Mouse (Mus musculus) lung, postnatal 36 days (tissue): ENCODE measurements at regions not wholly inside any gene's neighbourhood (a gene's known extent, or its start where the extent isn't known, plus 50 kb on each side); places are given as distances from the start of the nearest gene placed in this dataset.

Source experiments
- DNase-seq: peaks from one replicate; pipeline ENCODE4 v3.0.0; 2022; ENCODE audit warnings: mixed read lengths

DNA sequence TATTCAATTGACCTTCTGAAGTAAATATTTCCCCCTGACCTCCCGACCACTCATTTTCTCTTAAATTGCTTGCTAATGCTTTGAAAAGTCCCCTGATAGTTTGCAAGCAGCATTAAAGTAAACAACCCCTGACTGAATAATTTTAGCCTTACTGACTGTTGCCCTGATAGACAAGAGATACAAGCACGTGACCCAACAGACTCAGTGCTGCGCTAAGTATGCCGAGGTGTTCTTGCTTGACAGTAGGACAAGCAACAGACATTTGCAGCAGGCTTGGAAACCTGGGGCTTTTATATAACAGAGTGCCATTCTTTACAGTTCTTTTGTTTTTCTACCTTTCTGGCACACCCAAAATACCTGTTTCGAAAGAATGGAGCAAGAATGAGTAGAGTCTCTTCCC, 2779.9 kb upstream of the Gm7489 start:
- DNase-seq = no peak

DNA sequence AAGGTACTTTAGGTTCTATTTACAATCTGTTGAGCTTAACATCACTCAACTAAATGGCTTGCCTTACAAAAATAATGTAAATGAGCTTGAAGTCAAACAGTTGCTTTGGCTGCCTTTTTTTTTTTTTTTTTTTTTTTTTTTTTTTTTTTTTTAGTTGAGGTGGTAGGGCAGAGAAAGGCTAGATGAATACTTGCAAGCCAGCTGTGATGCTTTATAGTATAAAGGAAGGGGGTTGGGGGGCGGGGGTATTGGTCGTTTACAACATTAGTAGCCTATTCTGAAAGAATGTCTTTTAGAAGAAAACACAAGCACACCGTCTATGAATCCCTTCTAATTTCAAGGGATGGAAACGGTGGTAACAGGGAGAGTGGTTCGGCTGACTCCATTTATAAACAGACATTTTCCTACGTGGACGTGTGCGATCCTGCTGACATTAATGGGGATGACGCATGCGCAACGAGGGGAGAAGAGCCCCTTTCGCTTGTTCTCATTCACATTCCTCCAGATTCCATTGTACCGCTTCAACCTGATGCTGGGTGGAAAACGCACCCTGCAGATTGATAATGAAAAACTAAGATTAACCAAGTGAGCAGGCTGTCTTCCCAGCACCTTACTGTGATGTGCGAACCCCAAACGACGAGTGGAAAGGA, 2779.2 kb upstream of the Gm7489 start:
- no peak for DNase-seq

DNA sequence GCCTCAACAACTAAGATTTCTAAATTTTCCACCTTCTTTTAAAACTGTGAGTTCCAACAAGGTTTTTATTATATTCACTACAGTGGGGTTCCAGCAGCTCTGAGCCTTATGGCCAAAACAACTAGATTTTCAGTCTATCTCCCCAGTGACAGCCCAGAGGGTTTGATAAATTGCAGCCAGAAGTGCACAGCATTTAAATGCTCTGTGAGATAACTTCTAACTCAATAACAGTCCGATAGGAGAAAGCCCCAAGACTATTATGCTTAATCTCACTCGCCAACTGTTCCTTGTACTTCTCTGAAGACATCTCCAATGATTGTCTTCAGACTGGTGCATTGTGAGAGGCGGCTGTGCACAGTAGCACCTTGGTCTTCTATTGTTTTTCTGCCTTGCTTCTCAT, 2774.5 kb upstream of the Gm7489 start:
- no peak for DNase-seq

DNA sequence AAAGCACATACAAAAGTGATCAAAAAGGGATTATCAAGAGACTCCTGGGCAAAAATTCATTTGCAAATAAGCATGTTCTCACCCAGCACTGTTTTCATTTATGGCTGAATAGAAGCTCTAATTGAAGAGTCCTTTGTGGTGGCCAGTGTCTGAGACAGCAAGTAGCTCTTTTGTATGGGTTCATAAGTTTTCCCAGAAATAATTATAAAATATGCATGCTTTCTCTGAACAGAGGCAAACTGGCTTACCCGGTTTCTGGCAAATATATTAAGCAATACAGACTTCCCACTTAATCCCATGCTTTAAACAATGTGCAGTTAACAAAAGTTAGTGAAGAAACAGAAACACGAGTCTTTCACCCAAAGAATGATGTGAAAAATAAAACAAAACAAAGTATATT, 2758.8 kb upstream of the Gm7489 start:
- DNase-seq = no peak

DNA sequence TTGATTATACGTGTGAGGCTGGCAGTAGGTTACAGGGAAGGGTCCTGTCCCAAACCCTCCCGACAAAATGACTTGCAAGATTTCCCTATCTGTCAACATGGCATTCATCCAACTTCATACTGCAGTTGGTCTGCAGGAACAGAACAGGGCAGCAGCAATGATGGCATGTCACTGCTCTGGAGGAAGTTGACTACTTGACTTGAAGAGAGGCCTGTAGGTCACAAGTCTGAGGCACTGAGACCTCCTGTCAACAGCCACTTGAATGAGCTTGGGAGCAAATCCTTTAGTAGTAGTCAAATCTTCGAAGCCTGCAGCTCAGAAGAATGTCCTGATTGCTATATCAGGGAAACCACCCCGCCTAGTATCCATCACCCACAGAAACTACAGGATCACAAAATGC, 2753.7 kb upstream of the Gm7489 start:
- DNase-seq = no peak

DNA sequence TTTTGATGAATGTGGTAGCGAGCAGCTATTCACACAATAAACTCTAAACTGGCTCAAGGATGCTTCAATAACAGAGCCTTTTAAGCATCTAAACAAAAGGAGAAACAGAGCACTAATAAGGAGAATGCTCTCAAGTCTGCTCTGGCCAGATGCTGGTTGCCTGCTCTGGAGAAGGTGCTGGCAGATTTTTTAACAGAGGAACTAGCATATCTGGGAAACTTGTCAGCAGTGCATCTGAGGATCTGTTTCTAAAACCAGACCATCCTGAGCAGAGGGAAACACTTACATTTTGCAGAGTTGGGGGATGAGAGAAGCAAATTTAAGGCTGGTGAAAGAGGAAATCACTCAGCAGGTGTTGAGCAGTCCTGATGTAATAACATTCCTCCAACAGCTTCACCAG, 2748.6 kb upstream of the Gm7489 start:
- no peak for DNase-seq

DNA sequence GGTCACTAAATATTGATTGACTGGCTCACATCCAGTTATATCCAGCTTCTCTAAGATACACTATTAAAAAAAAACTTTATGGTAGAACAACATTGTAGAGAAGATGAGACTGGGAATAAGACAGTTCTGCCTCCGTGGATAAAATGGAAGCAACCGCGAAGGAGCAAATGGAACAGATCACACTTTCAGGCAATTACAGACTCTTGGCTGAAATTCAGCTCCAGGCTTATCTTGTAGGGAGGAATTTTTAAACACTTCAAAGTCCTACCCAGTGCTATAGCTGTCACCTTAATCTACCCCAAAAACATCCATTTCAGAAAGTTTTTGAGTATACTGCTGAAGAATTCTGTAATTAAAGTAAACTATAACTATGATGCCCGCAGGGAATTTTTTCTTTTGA, 2745.2 kb upstream of the Gm7489 start:
- peak; percentile 5 for DNase-seq

DNA sequence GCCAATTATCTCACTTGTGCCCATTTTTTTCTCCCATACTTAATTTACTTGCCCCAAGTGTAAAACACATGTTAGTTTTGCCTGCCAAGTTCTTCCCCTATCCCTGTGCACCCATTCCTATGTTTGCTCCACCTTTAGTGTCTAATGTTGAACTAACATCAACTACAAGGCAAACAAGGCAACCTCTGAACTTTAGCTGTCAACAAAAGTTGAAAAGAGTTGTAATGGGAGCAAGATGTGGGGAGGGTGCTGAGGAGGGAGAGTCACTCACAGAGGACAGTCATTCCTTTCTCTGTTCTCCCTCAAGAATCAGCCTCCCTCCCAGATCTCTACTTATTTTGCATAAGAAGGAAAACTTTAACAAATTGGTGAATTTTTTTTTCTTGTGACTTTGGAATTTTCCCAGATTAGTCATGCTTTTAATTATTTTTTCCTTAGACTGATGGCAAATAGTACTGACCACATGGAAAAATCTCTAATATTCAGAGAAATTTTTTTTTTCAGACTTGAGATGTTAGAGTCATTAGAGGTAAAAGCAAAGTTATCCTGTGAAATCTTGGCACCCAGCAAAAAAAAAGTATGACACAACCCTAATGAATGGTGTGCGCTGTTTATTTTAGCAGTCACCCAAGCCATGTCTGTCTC, 2710.6 kb upstream of the Gm7489 start:
- DNase-seq = no peak

DNA sequence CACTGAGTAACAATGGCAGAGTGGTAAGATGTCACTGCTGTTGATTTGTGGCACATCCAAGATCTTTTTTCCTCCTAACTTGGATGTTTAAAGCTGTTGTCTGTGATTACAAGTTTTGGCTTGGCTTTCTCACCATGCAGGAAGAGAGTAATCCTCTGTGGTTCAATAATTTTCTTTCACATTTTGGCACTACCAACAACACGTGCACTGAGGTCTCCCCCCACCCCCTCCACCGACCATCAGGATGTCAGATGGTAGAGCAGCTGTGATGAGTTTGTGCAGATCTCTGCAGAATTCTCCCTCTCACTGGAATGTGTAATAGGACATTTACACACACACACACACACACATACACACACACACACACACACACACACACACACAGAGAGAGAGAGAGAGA, 2708.2 kb upstream of the Gm7489 start:
- DNase-seq = no peak

DNA sequence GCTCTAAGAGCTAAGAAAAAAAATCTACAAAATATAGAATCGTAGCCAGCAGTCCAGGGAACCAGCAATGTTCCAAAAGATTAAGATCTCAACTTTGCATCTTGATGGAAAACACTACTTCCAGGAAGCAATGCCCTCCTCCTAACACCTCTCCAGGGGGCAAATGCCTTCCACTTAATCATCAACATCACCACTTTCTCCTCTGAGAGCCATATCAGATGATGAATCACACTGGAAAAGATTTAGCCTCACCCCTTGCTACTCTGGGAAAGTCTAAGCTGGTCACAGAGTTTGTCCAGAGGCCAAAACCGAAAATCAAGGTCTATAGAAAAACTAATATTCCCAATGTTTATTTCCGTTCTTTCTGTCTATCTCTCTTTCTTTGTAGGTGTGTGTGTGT, 2695.6 kb upstream of the Gm7489 start:
- no peak for DNase-seq

DNA sequence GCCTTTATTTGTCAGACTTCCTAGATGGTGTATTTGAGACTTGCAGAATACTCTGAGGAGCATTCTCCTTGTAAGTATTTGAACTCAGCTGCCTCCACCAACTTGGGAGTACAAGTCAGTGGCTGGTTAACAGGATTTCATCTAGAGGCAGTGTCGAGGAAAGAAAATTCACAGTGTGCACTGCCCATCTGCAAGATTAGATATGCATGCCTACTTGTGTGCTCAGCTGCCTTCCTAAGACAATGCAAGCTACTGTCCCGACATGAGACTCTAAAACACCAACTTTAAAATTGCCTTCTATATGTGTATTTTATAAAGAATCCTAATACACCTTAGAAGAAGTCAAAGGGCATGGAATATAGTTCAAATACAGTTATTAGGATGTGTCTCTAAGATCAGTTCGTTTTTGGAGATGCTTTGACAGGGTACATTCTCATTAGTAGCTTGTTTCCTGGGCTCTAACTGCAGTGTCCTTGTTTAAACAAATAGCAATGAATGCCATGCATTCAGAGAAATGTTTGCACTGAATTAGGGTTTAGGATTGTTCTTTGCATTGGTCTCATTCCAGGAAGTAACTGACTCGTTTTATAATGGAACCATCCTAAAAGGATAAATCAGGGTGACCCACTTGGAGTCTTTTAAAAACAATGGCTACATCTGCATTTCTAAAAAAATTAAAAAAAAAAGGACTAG, 2687.1 kb upstream of the Gm7489 start:
- DNase-seq = no peak

DNA sequence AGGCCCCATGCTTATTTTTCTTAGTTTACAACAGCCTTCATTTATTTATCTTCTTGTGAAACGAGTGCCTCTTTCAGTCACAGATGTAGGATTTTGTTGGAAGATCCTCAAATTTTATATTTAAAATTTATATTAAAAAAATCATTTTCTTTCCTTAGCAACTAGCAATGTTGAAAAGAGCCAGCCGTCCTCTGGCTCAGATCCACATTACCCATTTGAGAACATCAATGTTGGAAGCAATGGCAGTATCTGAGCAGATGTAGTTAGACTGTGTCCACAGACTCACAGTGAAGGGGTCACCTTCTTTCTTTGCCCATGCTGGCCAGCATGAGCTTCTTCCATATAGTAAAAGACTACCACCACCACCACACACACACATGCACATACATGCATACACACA, 2681.4 kb upstream of the Gm7489 start:
- DNase-seq = no peak

DNA sequence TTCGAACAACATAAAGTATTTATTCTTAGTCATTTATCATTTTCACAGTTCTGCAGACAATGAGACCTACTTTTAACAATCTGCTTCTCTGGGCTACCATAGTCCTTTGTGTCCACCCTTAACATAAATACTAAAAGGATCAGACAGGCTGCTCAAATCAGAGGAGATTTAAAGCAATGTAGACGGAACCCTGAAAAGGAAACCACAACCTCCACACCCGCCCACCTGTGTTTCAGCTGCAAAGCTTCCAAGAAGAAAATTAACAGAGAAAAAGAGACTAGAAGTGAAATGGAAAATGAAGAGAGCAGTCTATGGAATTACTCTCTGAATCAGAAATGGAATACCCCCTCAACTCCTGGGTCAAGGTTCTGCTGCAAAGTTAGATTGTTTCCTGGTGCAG, 2678.7 kb upstream of the Gm7489 start:
- no peak for DNase-seq

DNA sequence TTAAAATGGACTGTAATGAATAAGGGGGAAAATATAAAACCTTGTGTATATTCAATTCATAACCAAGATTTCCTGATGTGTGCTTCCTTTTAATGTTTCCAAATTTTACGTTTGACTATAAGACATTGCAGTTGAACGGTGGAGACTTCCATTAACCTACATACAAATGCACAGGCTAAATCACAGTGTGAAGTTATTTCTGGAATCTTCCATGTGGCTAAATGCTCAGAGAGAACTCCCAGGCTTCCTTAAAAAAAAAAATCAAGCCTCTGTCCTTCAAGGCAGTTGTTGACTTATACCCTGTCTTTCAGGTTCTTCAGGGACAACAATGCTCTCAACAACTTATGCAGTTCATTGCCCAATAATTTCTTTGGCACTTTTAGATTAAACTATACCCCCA, 2677.9 kb upstream of the Gm7489 start:
- no peak for DNase-seq

DNA sequence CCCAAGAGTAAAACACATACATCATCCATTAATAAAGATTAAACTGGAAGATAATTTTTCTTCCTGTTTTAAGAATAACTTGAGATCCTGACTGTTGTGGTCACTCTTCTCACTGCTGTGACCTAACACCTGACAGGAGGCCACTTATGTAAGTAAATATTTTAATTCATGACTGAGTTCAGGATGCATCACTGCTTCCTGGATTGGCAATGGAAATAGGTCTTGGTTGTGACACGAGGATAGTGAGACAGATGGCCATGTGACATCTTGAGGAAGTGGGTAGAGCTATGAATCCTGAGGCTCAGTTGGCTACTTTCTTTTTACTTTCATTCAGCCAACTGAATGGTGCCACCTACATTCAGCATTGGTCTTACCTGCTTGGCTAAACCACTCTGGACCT, 2649.8 kb upstream of the Gm7489 start:
- no peak for DNase-seq

DNA sequence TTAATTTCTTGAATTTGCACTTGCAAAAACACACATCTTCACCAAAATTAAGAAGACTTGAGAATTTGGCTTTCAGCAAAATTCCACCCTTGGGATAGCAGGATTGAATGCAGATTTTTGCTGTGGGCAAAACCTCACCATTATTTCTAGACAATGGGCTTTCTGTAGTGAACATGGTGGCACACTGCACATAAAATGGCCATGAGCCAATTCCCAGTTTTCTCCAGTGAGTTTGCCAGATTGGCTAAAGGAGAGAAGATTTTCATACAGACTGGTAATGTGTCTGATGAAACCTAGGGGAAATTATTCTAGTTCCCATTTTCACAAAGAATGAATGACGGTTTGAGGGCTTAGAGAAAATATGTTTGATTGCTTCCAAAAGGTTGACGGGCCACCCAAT, 2640.1 kb upstream of the Gm7489 start:
- DNase-seq = no peak

DNA sequence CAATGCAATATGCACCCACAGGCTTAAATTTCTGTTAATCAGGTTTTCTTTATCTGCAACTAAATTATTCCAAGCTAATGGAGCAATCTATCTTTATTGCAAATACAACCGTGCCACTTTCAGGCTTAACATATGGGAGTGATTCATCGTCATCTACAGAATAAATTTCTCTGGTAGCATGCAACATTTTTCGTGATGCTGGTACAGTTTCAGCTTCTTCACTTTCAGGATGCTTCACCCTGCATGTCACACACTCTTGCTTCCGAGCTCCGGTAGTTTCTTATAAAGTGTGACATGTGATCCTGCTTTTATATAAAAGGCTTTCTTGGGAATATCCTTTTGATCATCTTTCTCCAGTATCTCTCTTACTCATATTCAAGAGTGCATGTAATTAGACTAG, 2637.4 kb upstream of the Gm7489 start:
- no peak for DNase-seq

DNA sequence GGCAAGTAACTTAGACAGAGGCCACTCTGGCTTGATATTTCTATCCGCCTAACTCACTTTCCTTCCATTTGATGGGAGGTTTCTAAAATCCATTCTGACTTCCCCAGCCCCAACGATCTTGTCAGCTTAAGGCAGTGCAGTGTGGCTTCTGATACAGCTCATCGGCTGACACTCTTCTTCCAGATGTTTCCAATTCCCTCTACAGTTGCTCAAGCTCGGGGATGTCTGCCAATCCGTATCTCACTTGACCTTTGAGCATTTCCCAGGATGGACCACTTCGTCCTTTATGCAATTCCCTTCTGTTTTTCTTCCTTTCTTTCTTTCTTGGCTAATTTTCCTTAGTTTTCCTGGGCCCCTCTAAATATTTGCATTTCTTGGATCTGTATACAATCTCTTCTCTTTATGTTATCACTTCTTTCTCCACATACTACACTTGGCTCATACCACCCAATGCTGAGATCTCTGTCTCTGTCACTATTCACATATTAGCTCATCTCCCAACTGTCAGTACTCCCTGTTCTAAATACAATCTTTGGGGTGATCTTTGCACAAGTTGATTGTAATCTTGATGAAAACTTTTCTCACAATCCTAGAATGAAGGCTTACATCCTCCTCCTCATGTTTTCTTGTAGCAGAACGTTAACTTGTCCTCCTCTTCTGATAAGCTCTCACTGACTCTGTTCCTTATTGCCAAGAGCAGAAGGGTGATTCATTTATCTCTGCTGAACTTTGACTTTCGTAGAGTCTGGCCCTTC, 2636.5 kb upstream of the Gm7489 start:
- peak; percentile 57 for DNase-seq

DNA sequence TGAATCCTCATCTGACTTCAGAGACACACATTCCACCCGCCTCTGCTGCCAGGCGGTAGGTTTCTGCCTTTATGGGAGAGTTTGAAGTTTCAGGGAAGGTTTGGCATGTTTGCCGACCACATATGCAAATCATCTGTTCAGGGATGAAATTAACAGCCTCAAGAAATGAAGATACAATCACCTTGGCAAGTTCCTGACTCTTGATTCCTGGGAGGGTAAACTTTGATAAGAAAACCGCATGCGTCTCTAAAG, 2636.0 kb upstream of the Gm7489 start:
- DNase-seq = no peak

DNA sequence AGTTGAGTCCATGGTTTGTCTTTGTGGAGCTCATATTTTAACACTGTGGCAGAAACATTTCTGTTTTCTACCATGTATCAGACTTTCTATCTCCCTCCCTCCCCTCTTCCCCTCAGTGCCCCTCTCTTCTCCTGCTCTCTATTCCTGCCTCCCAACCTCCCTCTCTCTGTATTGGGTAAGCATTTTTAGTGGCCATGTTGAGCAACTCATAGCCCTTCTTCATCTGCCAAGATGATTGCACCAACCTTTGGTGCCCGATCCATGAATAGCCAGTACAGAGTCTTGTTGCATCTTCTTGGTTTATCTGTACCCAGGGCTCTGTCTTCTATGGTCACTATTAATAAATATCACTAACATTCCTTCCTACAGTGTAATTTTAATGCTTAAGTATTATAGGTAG, 2630.6 kb upstream of the Gm7489 start:
- no peak for DNase-seq

DNA sequence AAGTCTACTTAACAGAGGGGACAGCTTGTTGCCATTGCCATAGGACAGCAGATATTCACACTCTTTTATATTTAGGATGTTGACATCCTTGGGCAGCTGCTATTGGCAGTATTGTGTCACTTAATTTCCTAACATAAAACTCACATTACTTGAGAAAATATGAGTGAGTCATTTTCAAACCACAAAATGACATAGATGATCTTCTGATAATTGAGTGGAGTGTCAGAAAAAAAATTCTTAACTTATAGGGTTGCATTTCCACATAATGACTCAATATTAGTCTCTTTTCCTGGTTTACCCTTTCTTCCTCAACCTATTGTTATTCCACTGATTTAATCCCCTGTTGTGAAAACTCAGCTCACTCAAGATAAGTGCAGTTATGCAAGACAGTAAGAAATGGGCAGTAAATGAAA, 2629.5 kb upstream of the Gm7489 start:
- DNase-seq = no peak

DNA sequence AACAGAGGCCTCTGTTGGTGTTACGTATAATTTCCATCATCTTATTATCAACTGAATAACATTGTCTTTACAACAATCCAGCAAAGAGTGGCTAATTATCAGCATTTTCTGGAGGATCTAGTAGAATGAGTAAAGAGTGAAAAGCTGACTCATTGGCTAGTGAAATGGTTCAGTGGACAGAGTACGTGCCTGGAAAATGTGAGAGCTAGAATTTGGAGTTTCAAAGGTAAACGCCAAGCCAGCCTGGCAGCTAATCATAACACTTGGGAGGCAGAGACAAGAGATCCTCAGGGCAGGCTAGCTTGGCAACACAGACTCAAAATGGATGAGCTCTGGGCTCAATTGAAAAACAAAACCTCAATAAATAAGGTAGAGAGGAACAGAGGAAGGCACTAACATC, 2628.0 kb upstream of the Gm7489 start:
- DNase-seq = no peak

DNA sequence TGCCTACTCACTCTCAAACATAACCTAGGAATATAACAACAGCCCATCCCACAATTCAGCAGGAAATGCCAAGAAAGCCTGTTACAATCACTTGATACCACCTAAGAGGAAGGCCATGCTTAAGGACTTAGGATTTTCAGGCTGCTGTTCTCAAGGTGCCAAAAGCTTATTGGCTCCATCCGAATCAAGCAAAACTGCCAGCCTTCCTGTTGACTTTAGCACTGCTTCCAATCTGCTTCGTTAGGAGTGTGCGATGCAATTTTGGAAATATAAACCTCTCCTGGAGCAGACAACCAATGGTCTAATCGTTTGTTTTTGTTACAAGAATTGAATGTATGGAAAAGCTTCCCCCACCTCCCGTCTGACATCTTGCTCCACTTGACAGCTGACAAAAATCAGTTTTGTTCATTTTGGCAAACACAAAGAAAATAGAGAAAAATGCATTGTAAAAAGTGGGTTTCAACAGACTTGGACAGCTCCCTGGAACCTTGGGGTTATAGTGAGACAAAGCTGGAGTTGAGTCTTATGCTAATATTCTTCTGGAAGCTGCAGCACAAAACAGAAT, 2620.0 kb upstream of the Gm7489 start:
- DNase-seq = no peak

DNA sequence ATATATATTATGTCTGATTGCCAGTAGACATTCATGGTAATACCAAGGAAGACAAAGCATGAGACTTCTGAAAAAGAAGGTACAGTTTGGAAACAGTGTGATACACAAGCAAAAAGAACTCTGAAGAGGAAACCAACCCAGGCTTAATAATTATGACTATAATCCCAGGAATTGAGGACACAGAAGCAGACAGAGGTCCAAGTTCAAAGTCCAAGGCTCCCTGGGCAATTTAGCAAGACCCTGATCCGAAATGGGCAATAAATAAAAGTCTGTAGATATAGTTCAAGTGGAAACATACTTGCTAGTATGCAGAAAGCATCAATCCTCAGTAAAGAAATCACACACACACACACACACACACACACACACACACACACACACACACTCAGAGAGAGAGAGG, 2618.7 kb upstream of the Gm7489 start:
- DNase-seq = no peak
